Mouse (Mus musculus) heart, postnatal 0 days (tissue): ENCODE results near the gene Ahctf1.

Experiments used
- CTCF ChIP-seq: IDR thresholded peaks from 2 replicates; pipeline ENCODE4 v1.5.1; 2016; ENCODE audit warnings: antibody characterized with exemption, control low read depth, low read depth
- EP300 ChIP-seq: IDR thresholded peaks from 2 replicates; pipeline ENCODE4 v1.6.1; 2016; ENCODE audit warnings: antibody characterized with exemption, low read depth

GRCm38 (mm10) chr1:179808300-179808699, 4.8 kb upstream of the Ahctf1 start:
- TF ChIP-seq CTCF (no peak), EP300 (no peak)
